Mouse (Mus musculus) CH12.LX (cell line): ENCODE results near the gene Tchp. TPM values are rescaled to one million over a fixed set of nuclear protein-coding genes. Genes with fewer than 3 reads are reported as not detected.

Experiments
- DNase-seq: peaks from one replicate; pipeline ENCODE4 v3.0.0-alpha.2; 2013; ENCODE audit errors: extremely low read depth
- H3K27ac ChIP-seq: 2 replicates; pipeline ENCODE4 v1.5.1; 2012; ENCODE audit warnings: low read depth, mild to moderate bottlenecking, control low read depth, moderate library complexity; ENCODE audit not compliant: insufficient read depth
- H3K27me3 ChIP-seq: replicated peaks from 2 replicates; pipeline ENCODE3; 2012; ENCODE audit warnings: inconsistent platforms
- H3K36me3 ChIP-seq, 2 experiments: replicated peaks in 1 of 2; 2 replicates each; pipeline versions ENCODE3 to v1.6.1; 2012; ENCODE audit warnings: inconsistent platforms in 1 of 2, low read length in 1 of 2, mild to moderate bottlenecking in 1 of 2, mixed read lengths in 1 of 2, moderate library complexity in 1 of 2; ENCODE audit not compliant: control insufficient read depth in 1 of 2, insufficient read depth in 1 of 2
- H3K4me1 ChIP-seq, 2 experiments: 2 replicates each; pipeline ENCODE4 v1.6.1; 2012; ENCODE audit warnings: inconsistent platforms in 1 of 2, moderate library complexity in 1 of 2; ENCODE audit not compliant: insufficient read depth in 2 of 2, control insufficient read depth in 1 of 2
- H3K4me2 ChIP-seq: 2 replicates; pipeline ENCODE4 v1.6.1; 2012; ENCODE audit warnings: low read depth, mild to moderate bottlenecking, control low read depth; ENCODE audit not compliant: poor library complexity, insufficient read depth, severe bottlenecking
- H3K4me3 ChIP-seq, 3 experiments: fragments of 150-350 bp in 1 of 3; sonication (generic) in 1 of 3; replicated peaks in 1 of 3; 2 replicates each; pipeline versions ENCODE3 to v1.5.1; 2011 to 2012; ENCODE audit warnings: low read depth in 2 of 3, low read length in 2 of 3, mild to moderate bottlenecking in 2 of 3, moderate library complexity in 2 of 3, control low read depth in 1 of 3, improper control_type of control experiment in 1 of 3, inconsistent platforms in 1 of 3, mixed read lengths in 1 of 3; ENCODE audit not compliant: poor library complexity in 1 of 3
- H3K79me2 ChIP-seq: replicated peaks from 2 replicates; pipeline ENCODE4 v1.6.1; 2012; ENCODE audit warnings: mild to moderate bottlenecking, moderate library complexity; ENCODE audit not compliant: control insufficient read depth, poor library complexity, insufficient read depth, severe bottlenecking; ENCODE audit errors: extremely low read depth
- H3K9ac ChIP-seq: 2 replicates; pipeline ENCODE4 v1.6.1; 2012; ENCODE audit warnings: low read depth, mild to moderate bottlenecking, control low read depth, moderate library complexity; ENCODE audit not compliant: insufficient read depth
- H3K9me3 ChIP-seq: replicated peaks from 2 replicates; pipeline ENCODE3; 2012; ENCODE audit warnings: low read length, inconsistent platforms, mixed read lengths
- BHLHE40 ChIP-seq: IDR thresholded peaks from 2 replicates; pipeline ENCODE4 v1.6.1; 2011; ENCODE audit warnings: mild to moderate bottlenecking, low read depth, low read length, improper control_type of control experiment
- CHD2 ChIP-seq: IDR thresholded peaks from 2 replicates; pipeline ENCODE4 v1.6.1; 2011; ENCODE audit warnings: low read length, improper control_type of control experiment
- CTCF ChIP-seq, 2 experiments: IDR thresholded peaks in 1 of 2; conservative IDR thresholded peaks in 1 of 2; 2 replicates each; pipeline ENCODE4 v1.5.1; 2011 to 2012; ENCODE audit warnings: low read depth in 2 of 2, low read length in 2 of 2, improper control_type of control experiment in 1 of 2, inconsistent platforms in 1 of 2, mild to moderate bottlenecking in 1 of 2, moderate library complexity in 1 of 2
- E2F4 ChIP-seq: IDR thresholded peaks from 2 replicates; pipeline ENCODE4 v1.6.1; 2011; ENCODE audit warnings: low read depth, low read length, improper control_type of control experiment; ENCODE audit not compliant: insufficient replicate concordance
- HCFC1 ChIP-seq: IDR thresholded peaks from 2 replicates; pipeline ENCODE4 v1.6.1; 2012; ENCODE audit warnings: low read depth, mild to moderate bottlenecking, inconsistent platforms, low read length, improper control_type of control experiment
- IRF4 ChIP-seq: IDR thresholded peaks from 2 replicates; pipeline ENCODE4 v1.6.1; 2014; ENCODE audit warnings: low read depth, mild to moderate bottlenecking, inconsistent platforms, low read length, improper control_type of control experiment
- JUN ChIP-seq: IDR thresholded peaks from 2 replicates; pipeline ENCODE4 v1.6.1; 2011; ENCODE audit warnings: low read depth, mild to moderate bottlenecking, low read length, improper control_type of control experiment, moderate library complexity; ENCODE audit not compliant: insufficient read depth
- JUND ChIP-seq: conservative IDR thresholded peaks from 2 replicates; pipeline ENCODE4 v1.6.1; 2011; ENCODE audit warnings: low read depth, low read length, improper control_type of control experiment
- KAT2A ChIP-seq: IDR thresholded peaks from 2 replicates; pipeline ENCODE4 v1.6.1; 2012; ENCODE audit warnings: low read length, improper control_type of control experiment, inconsistent platforms; ENCODE audit not compliant: insufficient replicate concordance
- MAFK ChIP-seq: IDR thresholded peaks from 2 replicates; pipeline ENCODE4 v1.6.1; 2011; ENCODE audit warnings: low read length, improper control_type of control experiment; ENCODE audit not compliant: insufficient replicate concordance
- MAX ChIP-seq: IDR thresholded peaks from 2 replicates; pipeline ENCODE4 v1.6.1; 2011; ENCODE audit warnings: low read length, improper control_type of control experiment
- MAZ ChIP-seq: IDR thresholded peaks from 2 replicates; pipeline ENCODE4 v1.6.1; 2012; ENCODE audit warnings: low read depth, mild to moderate bottlenecking, inconsistent platforms, low read length, improper control_type of control experiment, moderate library complexity
- MEF2A ChIP-seq: IDR thresholded peaks from 2 replicates; pipeline ENCODE4 v1.6.1; 2014; ENCODE audit warnings: low read depth, mild to moderate bottlenecking, inconsistent platforms, low read length, improper control_type of control experiment, borderline replicate concordance
- MXI1 ChIP-seq: IDR thresholded peaks from 2 replicates; pipeline ENCODE4 v1.6.1; 2011; ENCODE audit warnings: mild to moderate bottlenecking, low read depth, low read length, improper control_type of control experiment
- MYC ChIP-seq: IDR thresholded peaks from 2 replicates; pipeline ENCODE4 v1.6.1; 2011; ENCODE audit warnings: low read depth, mild to moderate bottlenecking, improper control_type of control experiment, low read length
- NELFE ChIP-seq: IDR thresholded peaks from 2 replicates; pipeline ENCODE4 v1.6.1; 2011; ENCODE audit warnings: low read depth, low read length, improper control_type of control experiment
- NRF1 ChIP-seq: IDR thresholded peaks from 2 replicates; pipeline ENCODE4 v1.6.1; 2014; ENCODE audit warnings: low read depth, mild to moderate bottlenecking, inconsistent platforms, low read length, improper control_type of control experiment, moderate library complexity
- PAX5 ChIP-seq: IDR thresholded peaks from 2 replicates; pipeline ENCODE4 v1.6.1; 2012; ENCODE audit warnings: low read length, inconsistent platforms, mixed read lengths
- RAD21 ChIP-seq: IDR thresholded peaks from 2 replicates; pipeline ENCODE4 v1.6.1; 2011; ENCODE audit warnings: low read depth, mild to moderate bottlenecking, low read length, improper control_type of control experiment, moderate library complexity
- RCOR1 ChIP-seq: conservative IDR thresholded peaks from 2 replicates; pipeline ENCODE4 v1.6.1; 2012; ENCODE audit warnings: low read depth, mild to moderate bottlenecking, inconsistent platforms, low read length, improper control_type of control experiment
- SIN3A ChIP-seq: IDR thresholded peaks from 2 replicates; pipeline ENCODE4 v1.6.1; 2012; ENCODE audit warnings: low read length, improper control_type of control experiment, inconsistent platforms
- SMC3 ChIP-seq: IDR thresholded peaks from 2 replicates; pipeline ENCODE4 v1.6.1; 2011; ENCODE audit warnings: low read depth, low read length, improper control_type of control experiment
- TBP ChIP-seq: conservative IDR thresholded peaks from 2 replicates; pipeline ENCODE4 v1.6.1; 2011; ENCODE audit warnings: low read depth, low read length, improper control_type of control experiment
- TCF12 ChIP-seq: IDR thresholded peaks from 2 replicates; pipeline ENCODE4 v1.6.1; 2014; ENCODE audit warnings: low read depth, mild to moderate bottlenecking, inconsistent platforms, low read length, improper control_type of control experiment
- USF1 ChIP-seq: IDR thresholded peaks from 2 replicates; pipeline ENCODE4 v1.6.1; 2014; ENCODE audit warnings: low read depth, mild to moderate bottlenecking, inconsistent platforms, low read length, improper control_type of control experiment
- ZKSCAN1 ChIP-seq: IDR thresholded peaks from 2 replicates; pipeline ENCODE4 v1.6.1; 2012; ENCODE audit warnings: low read depth, inconsistent platforms, low read length, improper control_type of control experiment, borderline replicate concordance
- dilution Hi-C: fragments of 300-500 bp; cut with MboI; formaldehyde crosslinking; loops from 2 replicates; pipeline ENCODE4 v1.14.3; 2020; ENCODE audit warnings: low sequenced_read_pairs; ENCODE audit not compliant: extremely low pct_unique_long_range_greater_than_20kb, extremely low pct_ligation_motif_present
- in situ Hi-C: fragments of 300-500 bp; cut with MboI; formaldehyde crosslinking; loops from 3 replicates; pipeline ENCODE4 v1.14.3; 2019; ENCODE audit warnings: low sequenced_read_pairs, low pct_ligation_motif_present, low pct_unique_long_range_greater_than_20kb, mixed read lengths
- polyA plus RNA-seq: library from polyadenylated mRNA; unstranded; fragments of >175 nt; gene quantifications from 2 replicates; pipeline ENCODE4 v1.2.1, GENCODE M21; 2012; ENCODE audit warnings: low read depth; ENCODE audit not compliant: insufficient read length
- total RNA-seq, 2 experiments: library from RNA; depleted of rRNA; stranded (reverse); fragments of 300-350 nt in 1 of 2; fragments of >200 nt in 1 of 2; gene quantifications; 2 replicates each; pipeline ENCODE4 v1.2.3; 2012 to 2014

Tchp gene
- total and polyA plus RNA-seq, 3 experiments = 4.3 to 11.6 (median 6.7) TPM

DNA sequence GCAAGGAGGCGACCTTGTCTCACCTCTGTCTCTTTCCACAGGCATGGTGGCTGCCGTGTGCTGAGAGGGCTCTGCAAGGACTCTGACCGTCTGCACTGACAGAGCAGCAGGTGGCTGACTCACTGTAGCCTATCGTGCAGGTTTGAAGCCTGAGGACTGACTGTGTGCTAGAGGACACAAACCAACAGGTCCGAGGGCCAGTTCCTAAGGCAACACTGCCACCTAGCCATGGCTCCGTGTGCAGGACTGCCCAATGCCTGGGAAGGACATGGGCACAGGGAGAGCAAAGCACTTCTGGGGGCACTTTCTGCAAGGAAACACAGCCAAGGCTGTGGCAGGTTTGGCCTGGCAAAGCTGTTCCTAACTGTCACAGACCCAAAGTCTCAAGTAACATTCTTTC, 23.9 kb downstream of the Tchp start:
- H3K4me2 ChIP-seq = no peak overlapping the region
- H3K9me3 ChIP-seq = no peaks in the 10 kb centered on the region
- DNase-seq = no peak
- TF ChIP-seq TCF12 (no peak), JUND (no peak), KAT2A (no peak), CTCF (conservative IDR thresholded peaks at IDR 0.05 in 1 of 2, IDR thresholded peaks at IDR 0.05 in 1 of 2; ENCODE audit: low read depth in 2 of 2, low read length in 2 of 2) (peak in 1 of 2 experiments; percentile 44; a peak in 2 of 4 replicates), IRF4 (no peak), SMC3 (peak; percentile 18; the same call in 1 of the 2 replicates), ZKSCAN1 (peak; percentile 84), MAX (no peak), PAX5 (no peak), USF1 (no peak), HCFC1 (no peak), NELFE (no peak), SIN3A (no peak), BHLHE40 (no peak), MEF2A (no peak), NRF1 (no peak), CHD2 (no peak), RCOR1 (no peak), RAD21 (peak; percentile 36), MYC (no peak), JUN (no peak), MXI1 (no peak), E2F4 (no peak), MAZ (no peak), MAFK (no peak), TBP (no peak)
- peaks cover 0 to 31% of the 10 kb centered on the region in 2 experiments; a peak in 2 of 4 replicates for H3K4me1 ChIP-seq
- H3K27me3 ChIP-seq = no peaks in the 10 kb centered on the region
- no peak overlapping the region for H3K9ac ChIP-seq
- no peaks in the 10 kb centered on the region for H3K79me2 ChIP-seq
- dilution Hi-C loops (no loop called here), in situ Hi-C loops (no loop called here)
- H3K27ac ChIP-seq = no peak overlapping the region
- peaks cover 70 to 90% of the 10 kb centered on the region in 2 experiments for H3K36me3 ChIP-seq
- H3K4me3 ChIP-seq = no peak overlapping the region
